20 mouse cellular contexts compared by ENCODE assay signal in the genomic region with DNA sequence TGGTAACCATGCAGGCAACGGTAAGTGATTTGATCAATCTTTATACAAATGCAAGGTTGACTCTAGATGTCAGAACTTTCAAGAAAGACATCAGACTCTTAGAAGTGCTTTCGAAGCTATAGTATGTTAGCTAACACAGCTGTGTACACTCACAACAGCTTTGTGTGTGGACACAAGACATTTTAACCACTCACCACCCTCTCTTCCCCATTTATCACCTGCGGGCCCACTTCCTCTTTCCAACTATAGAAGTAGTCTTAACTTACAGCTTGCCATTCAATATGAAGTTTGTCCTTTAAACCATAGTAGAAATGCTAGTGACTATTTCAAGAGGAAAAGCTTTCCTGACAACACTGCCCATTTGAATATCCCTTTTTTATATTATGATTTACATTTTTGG.
"Had no signal": no experiment of that assay in that cellular context is flagged by ENCODE, and none has a peak within 500 bp of the region (broad histone marks: within the 10 kb centered on the region; RNA-seq: fewer than 3 reads in every experiment).

No protein-coding gene starts in this region.

- ATAC-seq: liver, embryonic 12.5 days; midbrain, embryonic 15.5 days had no signal

- DNase-seq: kidney, adult 11 months; kidney, adult 9 months; kidney, postnatal 14 days; kidney, postnatal 4 days; liver; lung, adult 18-20 months; lung, postnatal 10 days; lung, postnatal 36 days; retina, postnatal 1 day; thymus, adult 18-20 months; thymus, postnatal 14 days; thymus, postnatal 4 days had no signal

- H3K27me3 ChIP-seq: liver, embryonic 15.5 days; lung, embryonic 15.5 days; midbrain, embryonic 15.5 days; neural tube, embryonic 13.5 days had no signal

- H3K27ac ChIP-seq: limb, embryonic 10.5 days; limb, embryonic 13.5 days; liver, embryonic 12.5 days; liver, embryonic 15.5 days; lung, embryonic 15.5 days; midbrain, embryonic 12.5 days; midbrain, embryonic 15.5 days; neural tube, embryonic 13.5 days had no signal

- H3K4me3 ChIP-seq: limb, embryonic 10.5 days; limb, embryonic 13.5 days; liver, embryonic 12.5 days; liver, embryonic 15.5 days; lung, embryonic 15.5 days; midbrain, embryonic 12.5 days; midbrain, embryonic 15.5 days; neural tube, embryonic 13.5 days had no signal

- H3K36me3 ChIP-seq: limb, embryonic 10.5 days; limb, embryonic 13.5 days; liver, embryonic 12.5 days; liver, embryonic 15.5 days; lung, embryonic 15.5 days; midbrain, embryonic 12.5 days; midbrain, embryonic 15.5 days; neural tube, embryonic 13.5 days had no signal
